Mouse (Mus musculus) embryonic fibroblast, embryonic 13.5 days (primary cell): ENCODE data around the gene Pan2.

Experiments used
- CTCF ChIP-seq: IDR thresholded peaks from 2 replicates; pipeline ENCODE4 v1.5.1; 2011; ENCODE audit warnings: mild to moderate bottlenecking, control low read depth, low read length, moderate library complexity, borderline replicate concordance; ENCODE audit not compliant: insufficient read depth
- POLR2A ChIP-seq: IDR thresholded peaks from 2 replicates; pipeline ENCODE4 v1.6.1; 2011; ENCODE audit warnings: low read depth, mild to moderate bottlenecking, control low read depth, low read length, moderate library complexity

- no peak for TF ChIP-seq POLR2A
- no peak for TF ChIP-seq CTCF
Measured at GRCm38 (mm10) chr10:128335582-128335981, 32.4 kb downstream of the Pan2 start.
